Mouse (Mus musculus) brain, embryonic 14.5 days (tissue): Measurements from ENCODE around the gene Fam76b.

Experiments used
- CTCF ChIP-seq: fragments of 200-500 bp; IDR thresholded peaks from 2 replicates; pipeline ENCODE4 v1.5.1; 2012; ENCODE audit warnings: inconsistent platforms, mild to moderate bottlenecking, moderate library complexity, borderline replicate concordance; ENCODE audit not compliant: insufficient read depth, insufficient read length; ENCODE audit errors: extremely low read depth
- POLR2A ChIP-seq: fragments of 200-500 bp; IDR thresholded peaks from 2 replicates; pipeline ENCODE4 v1.6.1; 2012; ENCODE audit warnings: mild to moderate bottlenecking, inconsistent platforms, borderline replicate concordance; ENCODE audit not compliant: poor library complexity, insufficient read depth, insufficient read length, severe bottlenecking; ENCODE audit errors: extremely low read depth

GRCm38 (mm10) chr9:13820774-13821173 lies 6.7 kb upstream of the Fam76b start:
- TF ChIP-seq POLR2A (no peak), CTCF (no peak)
